Mouse (Mus musculus) intestine, embryonic 15.5 days (tissue): ENCODE measurements around the gene Vwa1. TPM values are rescaled to one million over a fixed set of nuclear protein-coding genes. Genes with fewer than 3 reads are reported as not detected.

Experiments
- ATAC-seq: fragments of 200-750 bp; cut with Nextera tagmentation; 2 replicates; pipeline ENCODE4 v1.8.0; 2017; ENCODE audit warnings: moderate TSS enrichment, moderate library complexity
- H3K27ac ChIP-seq: fragments of 300-500 bp; sonication (generic); 2 replicates; pipeline ENCODE4 v1.5.1; 2015; ENCODE audit warnings: mild to moderate bottlenecking, inconsistent platforms
- H3K27me3 ChIP-seq: fragments of 300-500 bp; sonication (generic); replicated peaks from 2 replicates; pipeline ENCODE4 v1.6.1; 2015; ENCODE audit warnings: inconsistent platforms
- H3K36me3 ChIP-seq: fragments of 300-500 bp; sonication (generic); 2 replicates; pipeline ENCODE4 v1.6.1; 2015; ENCODE audit warnings: inconsistent platforms
- H3K4me1 ChIP-seq: fragments of 300-500 bp; sonication (generic); replicated peaks from 2 replicates; pipeline ENCODE4 v1.6.1; 2015; ENCODE audit warnings: inconsistent platforms
- H3K4me2 ChIP-seq: fragments of 300-500 bp; sonication (generic); replicated peaks from 2 replicates; pipeline ENCODE4 v1.6.1; 2015; ENCODE audit warnings: mild to moderate bottlenecking, inconsistent platforms
- H3K4me3 ChIP-seq: fragments of 300-500 bp; sonication (generic); replicated peaks from 2 replicates; pipeline ENCODE4 v1.5.1; 2015; ENCODE audit warnings: inconsistent platforms
- H3K9ac ChIP-seq: fragments of 300-500 bp; sonication (generic); 2 replicates; pipeline ENCODE4 v1.6.1; 2015; ENCODE audit warnings: inconsistent platforms
- H3K9me3 ChIP-seq: fragments of 300-500 bp; sonication (generic); 2 replicates; pipeline ENCODE4 v1.6.1; 2016; ENCODE audit warnings: inconsistent platforms
- WGBS: fragments of 180-500 bp; shearing (Covaris S2); methylation state at CpG from one replicate; pipeline ENCODE4 v1.1.7; 2015; 5-methylcytosine and 5-hydroxymethylcytosine counted together
- polyA plus RNA-seq: library from polyadenylated mRNA; unstranded; fragments of >200 nt; fragmentation: Nextera tagmentation; extraction: Ambion mirVana; gene quantifications from 2 replicates; pipeline ENCODE4 v1.2.1, GENCODE M21; 2015

Gene Vwa1
- 16.7 TPM in 2 replicates for polyA plus RNA-seq

DNA sequence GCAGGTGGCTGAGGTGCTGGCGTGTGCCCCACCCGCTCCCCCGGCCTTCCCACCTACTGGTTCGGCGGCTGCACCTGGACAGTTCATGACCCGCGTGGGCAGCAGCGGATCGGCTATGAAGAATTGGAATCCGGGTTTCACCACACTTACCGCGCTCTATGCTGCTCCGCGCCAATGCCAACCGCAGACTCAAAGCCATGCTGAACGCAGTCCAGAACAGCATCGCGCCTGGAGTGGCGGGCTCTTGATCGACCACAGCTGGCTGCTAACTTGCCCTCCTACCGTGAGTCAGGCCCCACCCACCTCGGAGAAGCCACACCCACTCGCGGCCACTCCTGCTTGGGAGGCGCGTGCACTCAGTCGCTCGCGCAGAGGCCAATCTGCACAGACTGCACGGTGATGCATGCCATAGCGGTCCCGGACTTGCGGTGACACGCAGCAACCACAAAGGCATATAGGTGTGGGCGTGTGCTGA is at the start of gene Vwa1:
TSS of gene Vwa1 (minus strand) at position 419 of the 475 bp plus-strand sequence.
- Histone ChIP-seq H3K4me2 (peak within 1 kb of the TSS; percentile 91), H3K9me3 (no peaks in the 10 kb centered on the region), H3K4me1 (peaks cover 52% of the 10 kb centered on the region), H3K9ac (peak within 1 kb of the TSS; percentile 50), H3K4me3 (peak within 1 kb of the TSS; percentile 46), H3K27ac (peak within 1 kb of the TSS; percentile 37), H3K27me3 (no peaks in the 10 kb centered on the region), H3K36me3 (no peaks in the 10 kb centered on the region)
- peak; percentile 79 for ATAC-seq
- under 1% methylated on average over 35 of the region's 35 CpGs for WGBS

DNA sequence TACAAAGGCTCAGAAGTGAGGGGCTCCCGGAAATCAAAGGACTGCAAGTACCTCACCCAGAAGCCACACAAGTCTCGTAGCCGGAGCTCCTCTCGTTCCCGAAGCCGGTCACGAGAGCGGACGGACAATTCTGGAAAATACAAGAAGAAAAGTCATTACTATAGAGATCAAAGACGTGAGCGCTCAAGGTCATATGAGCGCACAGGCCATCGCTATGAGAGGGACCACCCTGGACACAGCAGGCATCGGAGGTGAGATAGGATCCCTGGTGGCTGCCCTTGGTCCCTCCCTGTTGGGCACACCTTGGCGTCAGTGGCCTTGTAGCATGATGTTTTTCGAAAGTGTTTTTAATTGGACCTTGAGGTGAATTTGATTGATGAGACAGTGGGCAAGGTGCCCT is 48.9 kb upstream of the Vwa1 start:
- H3K4me1 ChIP-seq, result no peaks in the 10 kb centered on the region; the same call in 1 of the 2 replicates
- 95% methylated on average over 16 of the region's 16 CpGs for WGBS
- no peaks in the 10 kb centered on the region for H3K27me3 ChIP-seq
- H3K4me3 ChIP-seq, result no peak overlapping the region
- peaks cover 57% of the 10 kb centered on the region for H3K36me3 ChIP-seq
- no peak overlapping the region for H3K4me2 ChIP-seq
- H3K9ac ChIP-seq, result no peak overlapping the region
- no peaks in the 10 kb centered on the region for H3K9me3 ChIP-seq
- H3K27ac ChIP-seq, result no peak overlapping the region
- no peak for ATAC-seq

DNA sequence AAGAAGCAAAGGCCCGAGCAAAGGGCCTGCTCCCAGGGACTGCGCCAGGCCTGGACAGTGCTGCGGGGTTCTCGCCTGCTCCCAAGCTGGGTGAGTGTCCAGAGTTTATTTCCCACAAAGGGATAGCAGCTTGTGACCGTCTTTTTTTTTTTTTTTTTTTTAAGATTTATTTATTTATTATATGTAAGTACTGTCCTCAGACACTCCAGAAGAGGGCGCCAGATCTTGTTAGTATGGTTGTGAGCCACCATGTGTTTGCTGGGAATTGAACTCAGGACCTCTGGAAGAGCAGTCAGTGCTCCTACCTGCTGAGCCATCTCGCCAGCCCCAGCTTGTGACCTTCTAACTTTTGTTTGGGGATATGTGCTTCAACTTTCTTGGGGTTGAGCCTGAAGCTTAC is 46.5 kb upstream of the Vwa1 start:
- Histone ChIP-seq H3K4me3 (no peak overlapping the region), H3K27ac (no peak overlapping the region), H3K27me3 (no peaks in the 10 kb centered on the region), H3K9ac (no peak overlapping the region), H3K4me1 (peaks cover 3% of the 10 kb centered on the region; the same call in 1 of the 2 replicates), H3K4me2 (no peak overlapping the region), H3K9me3 (no peaks in the 10 kb centered on the region), H3K36me3 (peaks cover 57% of the 10 kb centered on the region)
- WGBS, result 73% methylated on average over 7 of the region's 7 CpGs
- no peak for ATAC-seq

DNA sequence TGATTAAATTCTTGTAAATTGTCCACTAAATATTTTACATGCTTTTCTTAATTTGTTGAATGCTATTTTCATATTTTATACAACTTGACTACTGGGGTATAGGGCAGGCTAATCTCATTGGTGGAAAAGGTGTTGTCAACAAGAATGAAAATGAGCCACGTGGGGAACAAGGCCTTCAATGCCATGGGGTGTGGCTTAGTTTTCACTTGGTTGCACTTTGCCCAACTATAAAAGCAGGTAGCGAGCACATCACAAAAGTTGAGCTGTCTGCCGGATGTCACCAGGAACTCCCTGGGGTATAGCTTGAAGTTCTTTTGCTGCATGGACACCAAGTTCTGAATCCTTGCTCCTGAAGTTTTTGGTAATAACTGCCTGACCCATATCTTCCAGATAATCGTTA is 43.0 kb upstream of the Vwa1 start:
- peaks cover 44% of the 10 kb centered on the region for H3K36me3 ChIP-seq
- peak; percentile 52 for ATAC-seq
- no peak overlapping the region for H3K4me3 ChIP-seq
- H3K9me3 ChIP-seq, result no peaks in the 10 kb centered on the region
- no peak overlapping the region for H3K4me2 ChIP-seq
- 68% methylated on average over 4 of the region's 4 CpGs for WGBS
- peaks cover 13% of the 10 kb centered on the region for H3K4me1 ChIP-seq
- no peak overlapping the region for H3K27ac ChIP-seq
- H3K9ac ChIP-seq, result no peak overlapping the region
- no peaks in the 10 kb centered on the region for H3K27me3 ChIP-seq

DNA sequence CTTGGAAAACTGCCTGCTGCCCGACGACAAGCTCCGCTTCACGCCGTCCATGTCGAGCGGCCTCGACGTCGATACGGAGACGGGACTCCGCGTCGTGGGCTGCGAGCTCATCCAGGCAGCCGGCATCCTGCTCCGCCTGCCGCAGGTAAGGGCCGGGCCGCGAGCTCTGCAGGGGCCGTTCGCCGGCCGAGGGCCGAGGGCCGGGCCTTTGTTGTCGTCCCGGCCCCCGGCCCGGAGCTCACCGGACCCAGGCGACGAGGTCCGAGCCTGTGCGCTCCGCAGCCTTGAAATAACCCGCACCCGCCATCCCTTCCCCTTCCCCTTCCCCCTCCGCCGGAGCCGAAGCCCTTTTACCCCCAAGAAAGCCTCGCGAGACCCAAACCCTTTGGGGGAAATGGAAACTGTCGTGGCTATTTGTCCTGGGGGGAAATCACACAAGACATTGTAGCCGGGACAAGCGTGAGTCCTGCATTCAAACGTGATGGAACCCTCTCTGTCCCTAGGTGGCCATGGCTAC is 38.2 kb upstream of the Vwa1 start:
- under 1% methylated on average over 49 of the region's 49 CpGs for WGBS
- no peaks in the 10 kb centered on the region for H3K27me3 ChIP-seq

DNA sequence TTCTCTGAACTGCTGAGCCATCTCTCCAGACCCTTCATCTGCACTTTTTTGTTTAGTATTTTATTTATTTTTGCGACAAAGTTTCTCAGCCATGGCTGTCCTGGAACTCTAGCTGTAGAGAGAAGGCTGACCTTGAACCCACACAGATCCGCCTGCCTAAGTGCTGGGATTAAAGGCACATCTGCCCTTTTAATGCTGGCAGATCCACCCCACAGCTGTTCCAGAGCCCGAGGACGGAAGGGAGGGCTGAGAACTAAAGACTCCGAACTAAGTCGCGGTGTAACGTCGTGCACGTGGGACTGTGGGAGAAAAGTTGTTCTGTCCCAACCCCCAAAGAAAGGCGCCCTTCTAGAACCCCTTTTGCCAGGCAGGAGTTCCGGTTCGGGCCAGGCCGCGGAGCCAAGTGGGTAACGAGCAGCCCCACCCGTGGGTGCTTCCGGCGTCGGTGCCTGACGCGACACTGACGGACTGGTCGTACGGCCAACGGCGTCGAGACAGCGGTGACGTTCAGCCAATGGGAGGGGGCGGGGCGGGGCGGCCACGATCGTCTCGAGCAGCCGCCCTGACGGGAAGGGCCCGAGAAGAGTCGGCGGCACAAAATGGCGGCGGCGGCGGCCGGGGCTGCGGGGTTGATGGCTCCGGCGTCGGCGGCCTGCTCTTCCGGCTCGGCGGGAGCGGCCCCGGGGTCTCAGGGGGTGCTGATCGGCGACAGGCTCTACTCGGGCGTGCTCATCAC is 37.6 kb upstream of the Vwa1 start, which contains the start of gene Ccnl2:
TSS of gene Ccnl2 (plus strand) at position 561 of the 736 bp plus-strand sequence.
- H3K9me3 ChIP-seq, result no peaks in the 10 kb centered on the region
- H3K4me3 ChIP-seq, result peak within 1 kb of the TSS; percentile 99
- peaks cover 17% of the 10 kb centered on the region for H3K4me1 ChIP-seq
- ATAC-seq, result peak; percentile 99
- H3K9ac ChIP-seq, result peak within 1 kb of the TSS; percentile 99
- H3K4me2 ChIP-seq, result peak within 1 kb of the TSS; percentile 72
- peak within 1 kb of the TSS; percentile 87 for H3K27ac ChIP-seq
- WGBS, result under 1% methylated on average over 60 of the region's 60 CpGs
- H3K36me3 ChIP-seq, result peaks cover 34% of the 10 kb centered on the region
- H3K27me3 ChIP-seq, result no peaks in the 10 kb centered on the region

More for the DNA sequence above, 38.2 kb upstream of the Vwa1 start:
- Histone ChIP-seq H3K27ac (peak overlapping the region; percentile 82), H3K4me3 (peak overlapping the region; percentile 99), H3K9me3 (no peaks in the 10 kb centered on the region), H3K9ac (peak overlapping the region; percentile 99), H3K4me1 (peaks cover 20% of the 10 kb centered on the region), H3K36me3 (peaks cover 32% of the 10 kb centered on the region), H3K4me2 (peak overlapping the region; percentile 61)
- peak; percentile 54 for ATAC-seq

DNA sequence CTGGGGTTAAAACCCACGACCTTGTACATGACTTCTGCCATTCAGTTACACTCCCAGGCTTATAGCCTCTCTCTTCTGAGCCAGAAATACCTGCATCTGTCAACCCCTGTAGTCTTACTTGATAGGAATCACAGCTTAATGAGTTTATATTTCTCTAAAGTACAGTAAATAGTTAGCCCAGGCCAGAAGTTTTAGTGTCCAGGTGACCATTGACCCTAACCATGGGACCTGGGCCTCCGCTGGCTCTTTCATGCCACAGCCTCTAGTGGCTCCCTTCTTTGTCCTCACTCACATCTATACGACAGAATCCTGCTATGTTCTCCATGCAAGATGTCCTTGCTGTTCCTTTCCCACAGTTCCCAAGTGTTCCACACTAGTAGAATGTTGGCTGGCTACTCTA is 33.3 kb upstream of the Vwa1 start:
- ATAC-seq, result no peak
- H3K4me2 ChIP-seq, result no peak overlapping the region
- no peak overlapping the region for H3K4me3 ChIP-seq
- no peaks in the 10 kb centered on the region for H3K9me3 ChIP-seq
- H3K36me3 ChIP-seq, result peaks cover 24% of the 10 kb centered on the region
- no peaks in the 10 kb centered on the region for H3K27me3 ChIP-seq
- peaks cover 17% of the 10 kb centered on the region for H3K4me1 ChIP-seq
- 90% methylated on average over 3 of the region's 3 CpGs for WGBS
- no peak overlapping the region for H3K27ac ChIP-seq
- H3K9ac ChIP-seq, result no peak overlapping the region

DNA sequence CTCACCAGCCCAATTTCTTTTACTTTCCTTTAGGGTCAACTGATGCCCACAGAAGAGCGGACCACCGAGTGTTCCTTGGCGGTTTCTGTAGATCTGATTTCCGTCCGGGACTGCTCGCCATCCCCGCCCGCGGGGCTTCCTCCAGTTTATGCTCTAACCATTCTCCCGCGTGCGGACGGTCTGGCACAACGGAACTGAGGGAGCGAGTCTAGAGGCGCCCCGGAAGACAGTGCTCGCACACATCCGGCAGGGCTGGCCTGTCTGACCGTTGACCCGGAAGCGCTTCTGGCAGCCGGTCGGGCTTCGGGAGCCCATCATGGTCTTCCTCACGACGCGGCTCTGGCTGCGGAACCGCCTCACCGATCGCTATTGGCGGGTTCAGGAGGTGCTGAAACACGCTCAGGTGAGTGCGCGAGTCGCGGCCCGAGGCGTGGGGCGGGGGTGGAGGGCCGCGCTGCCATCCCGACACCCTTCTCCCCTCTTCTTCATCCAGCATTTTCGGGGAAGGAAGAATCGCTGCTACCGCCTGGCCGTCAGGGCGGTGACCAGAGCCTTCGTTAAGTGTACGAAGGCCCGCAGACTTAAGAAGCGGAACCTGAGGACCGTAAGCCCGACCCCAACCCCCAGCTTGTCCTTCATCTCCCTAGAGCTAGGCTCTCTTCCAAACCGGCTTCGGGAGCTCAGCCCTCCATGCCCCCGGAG is 29.0 kb upstream of the Vwa1 start:
- H3K4me3 ChIP-seq, result peak overlapping the region; percentile 85
- peak overlapping the region; percentile 51 for H3K27ac ChIP-seq
- no peaks in the 10 kb centered on the region for H3K9me3 ChIP-seq
- peak overlapping the region; percentile 73 for H3K9ac ChIP-seq
- H3K4me1 ChIP-seq, result peaks cover 12% of the 10 kb centered on the region
- peaks cover 15% of the 10 kb centered on the region; the same call in 1 of the 2 replicates for H3K36me3 ChIP-seq
- no peaks in the 10 kb centered on the region for H3K27me3 ChIP-seq
- under 1% methylated on average over 58 of the region's 58 CpGs for WGBS
- ATAC-seq, result peak; percentile 99
- peak overlapping the region; percentile 65 for H3K4me2 ChIP-seq

DNA sequence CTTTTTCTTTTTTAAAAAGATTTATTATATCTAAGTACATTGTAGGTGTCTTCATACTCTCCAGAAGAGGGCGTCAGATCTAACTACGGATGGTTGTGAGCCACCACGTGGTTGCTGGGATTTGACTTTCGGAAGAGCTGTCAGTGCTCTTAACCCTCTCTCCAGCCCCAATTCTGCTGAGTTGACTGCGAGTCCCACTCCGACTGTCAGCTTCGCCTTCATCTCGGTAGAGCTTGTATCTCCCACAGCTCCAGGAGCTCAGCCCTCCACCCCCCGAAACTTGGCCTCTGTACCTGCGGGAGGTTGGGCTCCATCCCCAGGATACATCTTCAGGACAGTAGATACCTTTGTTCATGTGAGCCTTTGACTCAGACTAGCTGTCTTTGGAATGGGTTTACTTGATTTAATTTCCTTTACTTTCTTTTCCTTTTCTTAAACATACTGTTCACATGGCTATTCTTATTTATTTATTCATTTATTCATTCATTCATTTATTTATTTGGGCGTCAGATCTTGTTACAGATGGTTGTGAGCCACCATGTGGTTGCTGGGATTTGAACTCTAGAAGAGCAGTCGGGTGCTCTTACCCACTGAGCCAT is 28.3 kb upstream of the Vwa1 start, which contains the start of gene Mrpl20:
TSS of gene Mrpl20 (plus strand) at position 138 of the 599 bp plus-strand sequence.
- ATAC-seq, result peak; percentile 71
- peak within 1 kb of the TSS; percentile 65 for H3K4me2 ChIP-seq
- peak within 1 kb of the TSS; percentile 51 for H3K27ac ChIP-seq
- H3K9me3 ChIP-seq, result no peaks in the 10 kb centered on the region
- no peaks in the 10 kb centered on the region for H3K27me3 ChIP-seq
- H3K36me3 ChIP-seq, result peaks cover 9% of the 10 kb centered on the region; the same call in 1 of the 2 replicates
- 8% methylated on average over 12 of the region's 12 CpGs for WGBS
- H3K4me3 ChIP-seq, result peak within 1 kb of the TSS; percentile 85
- H3K4me1 ChIP-seq, result peaks cover 12% of the 10 kb centered on the region
- peak within 1 kb of the TSS; percentile 73 for H3K9ac ChIP-seq

DNA sequence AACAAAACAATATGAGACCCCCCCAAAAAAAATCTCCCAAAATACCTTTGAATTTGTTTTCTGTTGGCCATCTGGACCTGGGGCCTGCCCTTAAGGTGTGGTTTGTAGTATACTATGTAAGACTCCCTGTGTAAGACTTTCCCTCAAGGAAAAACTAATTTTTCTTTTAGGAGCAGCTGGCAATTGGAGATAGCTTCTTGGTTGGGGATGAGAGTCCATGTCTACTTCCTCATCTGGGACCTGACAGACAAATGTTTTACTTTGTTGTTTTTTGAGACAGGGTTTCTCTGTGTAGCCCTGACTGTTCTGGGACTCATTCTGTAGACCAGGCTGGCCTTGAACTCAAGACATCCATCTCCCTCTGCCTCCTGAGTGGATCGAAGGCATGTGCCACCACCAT is 27.6 kb upstream of the Vwa1 start:
- no peak overlapping the region for H3K4me2 ChIP-seq
- H3K27me3 ChIP-seq, result no peaks in the 10 kb centered on the region
- H3K4me1 ChIP-seq, result peaks cover 12% of the 10 kb centered on the region
- H3K27ac ChIP-seq, result no peak overlapping the region
- no peak overlapping the region for H3K4me3 ChIP-seq
- no peaks in the 10 kb centered on the region for H3K9me3 ChIP-seq
- WGBS, result 100% methylated on average over 1 of the region's 1 CpGs
- no peak overlapping the region for H3K9ac ChIP-seq
- ATAC-seq, result no peak
- H3K36me3 ChIP-seq, result 0 out of 2 replicates have a peak, but pooled peaks cover 3% of the 10 kb centered on the region

DNA sequence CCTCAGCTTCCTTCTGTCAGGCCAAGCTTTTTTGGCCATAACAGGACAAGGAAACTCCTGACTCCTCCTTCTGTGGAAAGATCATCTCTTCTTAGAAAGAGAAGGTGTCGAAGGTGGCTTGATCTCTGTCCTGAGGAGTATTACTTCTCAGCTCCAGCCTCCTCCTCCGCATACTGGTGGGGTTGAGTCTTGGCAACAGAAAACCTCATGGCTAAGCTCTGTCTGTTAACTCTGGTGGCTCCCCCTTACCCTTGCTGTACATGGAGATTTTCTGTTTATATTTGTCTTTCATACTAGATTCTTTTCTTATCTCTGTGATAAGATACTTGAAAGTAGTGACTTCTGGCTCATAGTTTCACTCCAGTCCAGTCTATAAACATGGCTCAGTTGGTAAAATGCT is 19.2 kb upstream of the Vwa1 start:
- Histone ChIP-seq H3K9me3 (no peaks in the 10 kb centered on the region), H3K9ac (no peak overlapping the region), H3K4me1 (no peaks in the 10 kb centered on the region), H3K27ac (no peak overlapping the region), H3K36me3 (no peaks in the 10 kb centered on the region), H3K4me2 (no peak overlapping the region), H3K4me3 (no peak overlapping the region), H3K27me3 (no peaks in the 10 kb centered on the region)
- no peak for ATAC-seq
- 57% methylated on average over 2 of the region's 2 CpGs for WGBS
